Mouse (Mus musculus) gastrocnemius, postnatal 25 days (tissue): Measurements from ENCODE around the gene Olfr820. TPM values are rescaled to one million over a fixed set of nuclear protein-coding genes. Genes with fewer than 3 reads are reported as not detected.
"Not testable (repeated sequence)": the region's sequence is repeated elsewhere in the genome, so short reads cannot be mapped to it uniquely, and the experiment has no call there.

ENCODE experiments used
- DNase-seq: peaks from one replicate; pipeline ENCODE4 v3.0.0; 2022
- long read RNA-seq, 2 experiments: library from polyadenylated mRNA; stranded (forward); transcript quantifications; one replicate each; pipeline ENCODE4 v2.0.0; 2021
- total RNA-seq, 2 experiments: library from RNA; stranded (reverse); gene quantifications; 1 replicate in 1 of 2; 2 replicates in 1 of 2; pipeline ENCODE4 v1.2.3; 2021

Gene Olfr820
- not detected for total RNA-seq
- long read RNA-seq, experiment 1 = 0 reads
- long read RNA-seq, experiment 2 = 0 reads

- no peak for DNase-seq
Measured at GRCm38 (mm10) chr10:130012321-130012720, at the start of gene Olfr820. TSS of gene Olfr820 (plus strand) at chr10:130012621.

- DNase-seq = not testable (repeated sequence)
Measured at GRCm38 (mm10) chr10:129966232-129966631, 46.2 kb upstream of the Olfr820 start.

GRCm38 (mm10) chr10:129967166-129967565 is 45.3 kb upstream of the Olfr820 start, which contains the start of gene Olfr819:
TSS of gene Olfr819 (minus strand) at chr10:129967266.
- DNase-seq = not testable (repeated sequence)

GRCm38 (mm10) chr10:129972994-129973393 is 39.4 kb upstream of the Olfr820 start:
- not testable (repeated sequence) for DNase-seq

- DNase-seq = not testable (repeated sequence)
Measured at GRCm38 (mm10) chr10:129976040-129976439, 36.4 kb upstream of the Olfr820 start, which contains the start of gene Olfr247. TSS of gene Olfr247 (minus strand) at chr10:129976140.

GRCm38 (mm10) chr10:129981867-129982266 is 30.6 kb upstream of the Olfr820 start:
- DNase-seq = not testable (repeated sequence)

- DNase-seq = not testable (repeated sequence)
Measured at GRCm38 (mm10) chr10:129984962-129985361, 27.5 kb upstream of the Olfr820 start, which contains the start of gene Gm10310. TSS of gene Gm10310 (minus strand) at chr10:129985062.

- not testable (repeated sequence) for DNase-seq
Measured at GRCm38 (mm10) chr10:130004104-130004503, 8.3 kb upstream of the Olfr820 start.

GRCm38 (mm10) chr10:130005366-130005765 is 7.1 kb upstream of the Olfr820 start:
- DNase-seq = not testable (repeated sequence)

- DNase-seq = no peak
Measured at GRCm38 (mm10) chr10:130030048-130030447, 17.6 kb downstream of the Olfr820 start, which contains the start of gene Olfr821. TSS of gene Olfr821 (plus strand) at chr10:130030348.

GRCm38 (mm10) chr10:130037096-130037495 is 24.7 kb downstream of the Olfr820 start:
- DNase-seq = no peak

Other genes with a start within 250 kb of the Olfr820 start
- gene Olfr808, start 247.1 kb upstream of the Olfr820 start, total RNA-seq = not detected
- gene Olfr809, start 238.0 kb upstream of the Olfr820 start, total RNA-seq = not detected
- not detected for gene Olfr810, start 217.7 kb upstream of the Olfr820 start, total RNA-seq
- gene Olfr811, start 208.2 kb upstream of the Olfr820 start, total RNA-seq = not detected
- gene Olfr812, start 166.5 kb upstream of the Olfr820 start, total RNA-seq = not detected
- not detected for gene Olfr813, start 157.3 kb upstream of the Olfr820 start, total RNA-seq
- gene Olfr814, start 132.8 kb upstream of the Olfr820 start, total RNA-seq = not detected
- not detected for gene Olfr815, start 106.8 kb upstream of the Olfr820 start, total RNA-seq
- gene Olfr816, start 97.0 kb upstream of the Olfr820 start, total RNA-seq = not detected
- gene Olfr818, start 63.5 kb upstream of the Olfr820 start, total RNA-seq = not detected
- not detected for gene Olfr819, start 45.4 kb upstream of the Olfr820 start, total RNA-seq
- gene Olfr247, start 36.5 kb upstream of the Olfr820 start, total RNA-seq = not detected
- gene Gm10310, start 27.6 kb upstream of the Olfr820 start, total RNA-seq = not detected
- not detected for gene Olfr821, start 17.7 kb downstream of the Olfr820 start, total RNA-seq
- not detected for gene Olfr822, start 58.6 kb downstream of the Olfr820 start, total RNA-seq
- gene Olfr823, start 102.8 kb downstream of the Olfr820 start, total RNA-seq = not detected
- gene Olfr824, start 117.4 kb downstream of the Olfr820 start, total RNA-seq = not detected
- not detected for gene Olfr825, start 154.1 kb downstream of the Olfr820 start, total RNA-seq
- gene Olfr826, start 171.6 kb downstream of the Olfr820 start, total RNA-seq = not detected
- gene Olfr827, start 201.8 kb downstream of the Olfr820 start, total RNA-seq = not detected